Mouse (Mus musculus) embryo, embryonic 9.5 days (tissue): ENCODE data around the gene Dus3l.

ENCODE experiments used
- DNase-seq: peaks from one replicate; pipeline ENCODE4 v3.0.0-alpha.2; 2017; ENCODE audit errors: extremely low spot score

The Dus3l gene

GRCm38 (mm10) chr17:56754271-56755185 is 10.0 kb upstream of the Dus3l start:
- DNase-seq, result no peak

DNA sequence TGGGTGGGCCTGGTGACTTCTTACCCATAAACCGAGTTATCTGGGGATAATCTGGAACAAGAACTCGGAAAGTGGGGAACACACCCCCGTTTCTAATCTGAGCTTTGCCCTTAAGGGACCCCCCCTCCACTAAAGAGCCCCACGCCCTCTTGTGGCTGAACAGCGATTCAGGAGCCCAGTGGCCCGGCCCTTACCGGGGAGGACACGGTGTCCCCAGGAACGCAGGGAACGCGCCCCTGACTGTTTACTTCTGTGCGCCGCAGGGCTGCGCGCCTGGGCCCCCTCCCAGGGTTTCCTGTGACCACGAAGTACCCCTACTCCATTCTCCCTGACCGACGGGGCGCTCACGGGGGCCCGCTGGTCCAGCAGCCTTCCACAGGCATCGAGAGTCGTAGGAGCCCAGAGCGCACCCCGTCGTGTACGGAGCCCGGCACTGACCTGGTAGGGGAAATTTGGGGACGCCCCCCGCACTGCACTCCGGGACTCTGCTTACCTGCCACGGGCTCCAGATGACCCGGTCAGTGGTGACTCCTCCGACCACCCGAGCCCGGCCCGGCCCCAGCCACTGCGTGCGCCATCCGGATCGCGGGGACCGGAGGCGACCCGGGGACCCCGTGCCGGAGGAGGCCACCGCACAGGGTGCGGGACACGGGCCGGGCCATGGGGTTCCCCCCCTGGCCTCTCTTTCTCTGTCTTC is 7.7 kb upstream of the Dus3l start:
- DNase-seq, result no peak

- peak; percentile 87 for DNase-seq
Measured at GRCm38 (mm10) chr17:56757416-56758123, 7.0 kb upstream of the Dus3l start, which contains the start of gene Nrtn. Gene Nrtn (minus strand): TSS chr17:56757530.

DNA sequence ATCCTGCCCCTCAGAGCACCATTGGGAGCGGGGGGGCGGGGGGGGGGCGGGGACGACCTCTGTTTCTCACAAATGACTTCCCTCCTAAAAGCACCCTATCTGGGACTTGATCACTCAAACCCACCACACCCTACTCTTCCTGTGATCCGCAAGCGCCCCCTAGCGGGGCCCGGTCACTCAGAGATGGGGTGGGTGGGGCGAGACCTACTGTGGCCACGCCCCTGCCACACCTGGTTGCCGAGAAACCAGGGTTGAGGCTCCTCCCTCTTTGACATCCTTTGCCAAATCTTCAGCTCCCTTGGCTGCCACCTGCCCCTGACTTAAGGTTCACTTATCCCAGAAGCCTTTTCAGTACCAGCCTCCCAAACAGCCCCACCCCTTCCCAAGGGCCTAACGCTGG is 6.4 kb upstream of the Dus3l start:
- peak; percentile 73 for DNase-seq

- DNase-seq, result no peak
Measured at GRCm38 (mm10) chr17:56759261-56759660, 5.3 kb upstream of the Dus3l start.

DNA sequence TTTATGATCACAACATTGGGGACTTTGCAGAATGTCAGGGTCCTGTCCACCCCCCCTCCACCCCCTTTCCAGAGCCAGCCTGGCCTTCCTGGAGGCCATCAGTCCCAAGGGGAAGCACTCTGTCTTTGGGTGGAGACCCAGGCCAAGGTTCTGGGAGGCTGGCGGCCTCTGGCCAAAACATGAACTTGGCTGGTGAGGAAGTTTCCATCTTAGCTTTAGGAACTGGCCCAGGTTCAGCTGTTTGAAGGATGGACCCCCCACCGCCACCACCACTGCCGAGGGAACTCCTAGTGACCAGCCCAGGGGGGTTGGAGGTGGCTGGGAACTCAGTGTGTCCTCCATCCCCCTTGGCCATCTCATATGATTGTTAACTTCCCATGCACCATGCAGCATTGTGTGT is 3.5 kb upstream of the Dus3l start:
- no peak for DNase-seq

- DNase-seq, result peak; percentile 90
Measured at GRCm38 (mm10) chr17:56761991-56762410, 2.6 kb upstream of the Dus3l start.

DNA sequence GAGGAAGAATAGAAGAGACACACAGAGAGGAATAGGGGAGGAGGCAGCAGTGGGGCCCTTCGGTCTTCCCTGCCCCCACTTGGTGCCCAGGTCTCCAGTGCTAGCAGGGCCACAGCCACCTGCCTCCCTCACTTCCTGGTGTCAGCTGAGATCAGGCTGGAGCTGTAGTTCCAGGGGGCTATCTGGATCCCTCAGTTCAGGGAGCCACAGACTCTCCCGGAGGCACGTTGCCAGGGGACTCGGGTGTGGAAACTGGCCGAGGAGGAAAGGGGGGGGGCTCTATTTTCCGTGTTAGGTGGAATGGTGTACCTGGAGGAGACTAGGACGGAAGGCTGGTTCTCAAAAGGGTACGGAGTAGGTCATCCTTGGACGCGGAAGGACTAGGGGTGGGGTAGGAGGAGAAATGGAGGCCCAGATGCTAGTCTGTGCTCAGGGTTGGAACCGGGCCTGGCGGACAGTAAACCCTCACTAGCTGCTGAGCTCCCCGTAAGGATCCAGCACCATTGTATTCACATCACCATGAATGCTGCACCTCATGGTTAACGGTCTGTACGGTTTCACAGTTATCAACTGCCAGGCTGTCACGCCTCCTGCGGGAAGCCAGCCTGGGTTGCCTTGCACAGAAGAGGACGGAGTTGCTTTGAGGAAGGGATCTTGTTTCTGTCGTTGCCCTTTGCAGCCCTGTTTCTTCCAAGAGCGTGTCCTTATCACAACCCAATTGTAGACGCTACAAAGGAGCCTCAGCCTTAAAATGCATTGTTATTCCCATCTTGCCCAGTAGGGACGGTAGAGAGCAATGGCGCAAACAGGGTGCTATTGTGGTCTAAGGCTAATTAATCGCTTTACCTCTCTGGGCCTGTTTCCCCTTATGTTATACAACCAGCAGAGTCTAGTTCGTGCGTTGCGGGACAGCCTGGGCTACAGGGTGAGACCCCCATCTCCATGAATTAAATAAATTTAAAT is 1.5 kb upstream of the Dus3l start:
- DNase-seq, result peak; percentile 72

DNA sequence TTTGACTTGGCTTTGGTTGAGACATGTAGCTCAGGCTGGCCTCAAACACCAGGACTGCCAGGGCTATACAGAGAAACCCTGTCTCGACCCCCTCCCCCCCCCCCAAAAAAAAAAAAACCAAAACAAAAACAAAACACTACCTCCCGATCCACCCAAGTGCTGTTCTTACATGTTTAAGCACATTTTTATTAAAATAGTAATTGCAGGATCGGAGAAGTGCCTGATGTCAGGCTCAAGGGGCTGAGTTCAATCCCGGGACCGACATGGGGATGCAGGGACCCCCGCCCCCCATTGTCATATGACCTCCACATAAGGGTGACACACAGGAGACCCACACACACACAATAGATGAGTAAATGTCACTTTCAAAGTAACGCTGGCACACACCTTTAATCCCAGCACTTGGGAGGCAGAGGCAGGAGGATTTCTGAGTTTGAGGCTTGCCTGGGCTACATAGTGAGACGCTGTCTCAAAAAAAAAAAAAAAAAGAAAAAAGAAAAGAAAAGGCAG is 761 bp upstream of the Dus3l start:
- DNase-seq, result no peak

DNA sequence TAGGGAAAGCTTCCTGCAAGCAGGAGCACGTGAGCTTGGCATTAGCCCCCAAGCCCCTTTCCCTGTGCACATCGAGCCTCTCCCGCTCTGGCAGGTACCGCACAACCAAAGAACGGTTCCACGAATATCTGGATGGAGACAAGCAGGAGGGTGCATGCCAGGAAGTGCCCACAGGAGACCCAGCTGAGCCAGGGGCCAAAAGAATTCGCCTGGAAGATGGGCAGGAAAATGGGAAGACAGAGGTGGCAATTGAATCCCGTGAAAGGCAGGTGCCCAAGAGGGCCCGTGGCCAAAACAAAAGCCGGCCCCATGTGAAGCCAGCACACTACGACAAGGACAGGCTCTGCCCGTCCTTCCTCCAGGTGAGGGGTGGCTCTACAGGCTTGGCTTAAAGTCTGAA is 874 bp downstream of the Dus3l start:
- DNase-seq, result no peak

GRCm38 (mm10) chr17:56766631-56767405 is 2.3 kb downstream of the Dus3l start:
- no peak for DNase-seq

DNA sequence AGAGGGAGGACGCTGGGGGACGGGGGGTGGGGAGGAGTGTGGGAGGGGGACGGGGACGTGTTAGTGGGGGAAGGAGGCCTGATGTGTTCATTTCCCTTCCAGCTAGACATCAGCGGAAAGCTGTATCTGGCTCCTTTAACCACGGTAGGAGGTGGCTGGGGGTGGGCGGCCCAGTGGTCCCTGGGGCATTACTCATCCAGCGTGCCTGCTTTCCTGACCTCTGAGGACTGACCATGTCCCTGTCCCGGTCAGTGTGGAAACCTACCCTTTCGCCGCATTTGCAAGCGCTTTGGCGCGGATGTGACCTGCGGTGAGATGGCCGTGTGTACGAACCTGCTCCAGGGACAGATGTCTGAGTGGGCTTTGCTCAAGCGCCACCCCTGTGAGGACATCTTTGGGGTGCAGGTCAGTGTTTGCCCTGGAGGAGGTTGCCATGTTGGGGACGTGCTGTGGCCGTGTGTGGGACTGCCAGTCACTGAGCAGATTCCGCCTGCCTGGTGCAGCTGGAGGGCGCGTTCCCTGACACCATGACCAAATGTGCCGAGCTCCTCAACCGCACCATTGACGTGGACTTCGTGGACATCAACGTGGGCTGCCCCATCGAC is 3.1 kb downstream of the Dus3l start:
- no peak for DNase-seq

GRCm38 (mm10) chr17:56768941-56769340 is 4.4 kb downstream of the Dus3l start:
- no peak for DNase-seq

DNA sequence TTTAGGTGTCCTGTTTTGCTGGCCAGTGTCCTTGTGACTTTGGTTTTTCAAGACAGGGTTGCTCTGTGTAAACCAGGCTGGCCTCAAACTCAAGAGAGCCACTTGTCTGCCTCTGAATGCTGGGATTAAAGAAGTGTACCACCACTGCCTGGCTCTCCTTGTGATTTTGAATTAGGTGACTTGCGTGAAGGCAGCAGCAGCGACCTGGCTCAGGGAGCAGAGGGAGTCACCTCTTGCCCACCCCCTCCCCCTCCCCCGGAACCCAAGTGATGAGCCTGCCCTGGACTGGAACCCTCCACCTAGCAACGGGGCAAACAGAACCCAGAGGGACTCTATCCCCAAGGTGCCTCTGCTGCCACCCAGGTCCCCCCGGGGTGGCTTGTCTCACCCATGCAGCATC is 5.4 kb downstream of the Dus3l start, which contains the start of gene Prr22:
Gene Prr22 (plus strand): TSS at position 301 of the 400 bp plus-strand sequence.
- DNase-seq, result no peak

- DNase-seq, result no peak
Measured at GRCm38 (mm10) chr17:56777568-56777967, 13.0 kb downstream of the Dus3l start.

DNA sequence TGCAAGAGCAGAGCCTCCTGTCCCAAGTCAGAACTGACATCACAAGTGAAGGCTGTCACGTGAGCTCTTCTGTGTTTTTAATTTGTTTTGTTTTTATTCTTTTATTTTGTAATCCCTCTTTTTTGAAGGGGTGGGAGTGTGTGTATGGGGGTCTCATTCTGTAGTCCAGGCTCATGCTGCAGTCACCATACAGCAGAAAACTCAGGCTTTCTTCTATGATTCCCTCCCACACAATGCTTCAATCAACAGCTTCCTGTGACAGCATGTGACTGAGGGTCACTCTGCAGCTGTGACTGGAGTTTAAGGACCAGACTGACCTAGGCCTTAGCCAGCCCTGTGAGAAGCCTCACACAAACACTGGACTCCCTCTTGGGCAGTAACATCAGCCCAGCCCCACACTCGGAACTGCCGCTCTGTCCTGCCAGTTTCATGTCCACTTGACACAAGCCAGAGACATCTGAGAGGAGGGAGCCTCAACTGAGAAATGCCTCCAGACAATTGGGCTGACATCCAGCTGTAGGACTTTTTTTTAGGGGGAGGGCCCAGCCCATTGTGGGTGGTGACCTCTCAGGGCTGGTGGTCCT is 14.3 kb downstream of the Dus3l start:
- DNase-seq, result no peak

DNA sequence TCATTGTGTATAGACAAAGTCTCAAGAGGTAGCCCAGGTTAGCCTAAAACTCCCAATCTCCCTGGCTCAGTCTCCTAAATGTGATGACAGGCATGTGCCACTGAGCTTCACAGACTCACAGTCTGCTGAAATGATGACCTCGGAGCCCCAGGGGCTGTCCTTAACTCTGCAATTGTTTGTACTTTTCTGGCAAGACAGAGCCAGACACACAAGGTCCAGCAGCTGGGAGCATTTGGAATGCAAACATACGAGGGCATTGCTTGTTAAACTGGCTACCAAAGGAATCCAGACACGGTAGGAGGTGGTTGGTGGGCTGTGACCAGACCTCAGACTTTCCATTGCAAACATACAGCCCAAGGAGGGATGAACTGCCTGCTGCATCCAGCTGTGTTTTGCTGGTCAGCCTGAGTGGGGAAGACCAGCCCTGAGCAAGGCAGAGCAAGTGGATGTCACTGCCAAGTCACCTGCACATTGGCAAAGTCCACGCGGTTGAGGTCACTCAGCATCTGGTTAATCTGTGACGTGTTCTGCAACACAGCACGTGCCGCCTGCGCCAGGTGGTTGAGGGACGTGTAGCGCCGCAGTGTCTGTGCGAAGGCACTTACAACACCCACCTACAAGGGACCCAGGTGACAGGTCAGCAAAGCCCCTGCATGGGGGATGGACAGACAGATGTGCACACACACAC is 15.9 kb downstream of the Dus3l start:
- no peak for DNase-seq

DNA sequence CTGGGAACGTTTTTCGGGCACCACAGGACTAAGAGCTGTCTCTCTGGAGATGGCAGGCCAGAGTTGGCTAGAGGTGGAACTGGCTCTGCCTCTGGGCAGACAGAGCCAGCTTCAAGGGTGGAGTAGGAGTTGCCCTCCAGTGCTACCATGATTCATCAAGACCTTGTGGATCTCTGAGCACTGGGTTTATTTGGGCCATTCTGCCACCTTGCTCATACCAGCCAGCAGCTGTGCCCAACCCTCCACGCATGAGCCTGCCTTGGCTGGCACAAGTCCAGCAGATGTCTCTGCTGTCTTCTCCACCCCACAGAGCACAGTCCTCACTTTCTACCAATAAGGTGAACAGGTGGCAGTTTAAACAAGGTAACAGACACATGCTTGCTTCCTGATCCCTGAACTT is 24.3 kb downstream of the Dus3l start:
- no peak for DNase-seq

GRCm38 (mm10) chr17:56789286-56789685 is 24.7 kb downstream of the Dus3l start:
- no peak for DNase-seq
